14 mouse cellular contexts compared by ENCODE assay signal in the genomic region with DNA sequence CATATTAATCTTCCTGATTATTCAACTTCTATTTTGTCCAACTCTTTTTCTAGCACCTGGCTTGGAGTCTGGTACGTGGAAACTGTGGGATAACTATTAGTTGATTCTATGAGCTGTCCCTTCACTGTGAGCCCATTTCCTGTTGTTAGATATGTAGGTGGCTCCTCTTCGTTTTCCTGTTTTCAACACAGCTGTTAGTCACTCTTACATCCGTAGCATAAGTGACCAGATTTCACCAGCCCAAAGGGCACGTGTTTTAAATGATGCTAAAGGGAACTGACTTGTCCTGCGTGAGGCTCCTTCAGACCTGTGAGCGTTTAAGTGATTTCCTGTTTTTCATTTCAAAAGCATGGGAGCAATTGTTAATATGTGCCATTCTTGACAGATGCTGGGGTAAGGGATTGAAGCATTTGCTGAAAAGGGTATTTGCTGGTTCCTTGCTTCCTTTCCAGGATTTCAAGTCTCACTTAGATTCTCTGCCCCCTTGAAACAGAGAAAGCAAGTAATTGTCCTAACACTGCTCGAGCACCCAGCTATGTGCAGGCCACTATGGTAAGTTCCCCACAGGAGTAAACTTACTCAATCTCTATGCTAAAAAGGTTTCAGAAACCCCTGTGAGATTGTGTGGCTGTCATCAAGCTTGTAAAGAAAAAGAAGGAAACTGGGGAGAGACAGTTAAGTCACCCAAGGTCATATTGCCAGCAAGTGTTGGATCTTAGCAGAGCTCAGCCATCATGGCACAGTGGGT.
A peak's percentile ranks its signal among the peaks of the same experiment; 100 is the strongest.
DNase-seq lines count a peak whose midpoint lies in the region; ATAC-seq lines count a peak whose summit lies in the region.
"Had no signal": no experiment of that assay in that cellular context is flagged by ENCODE, and none has a peak within 500 bp of the region (broad histone marks: within the 10 kb centered on the region; RNA-seq: fewer than 3 reads in every experiment).

No protein-coding gene starts in this region.

- 0 out of 2 replicates have a peak, but pooled peaks have one; percentile 37 for ATAC-seq in liver, embryonic 12.5 days
- ATAC-seq in liver, embryonic 11.5 days (replicated peaks; ENCODE audit: low FRiP score): no peak
- ATAC-seq in activated CD4-positive, CD25-positive, alpha-beta regulatory T cell, adult 4 months: peak; percentile 97
- peak; percentile 63 for ATAC-seq in granulocyte monocyte progenitor cell, adult 5-6 weeks (replicated peaks; ENCODE audit: poor library complexity, severe bottlenecking)
- ATAC-seq: forebrain, embryonic 15.5 days had no signal

- H3K9ac ChIP-seq in liver, embryonic 12.5 days: no peak overlapping the region
- no peak overlapping the region for H3K9ac ChIP-seq in liver, embryonic 11.5 days (ENCODE audit: low read depth, low read length)
- H3K9ac ChIP-seq: forebrain, embryonic 15.5 days; hindbrain, embryonic 15.5 days; midbrain, embryonic 12.5 days; neural tube, embryonic 15.5 days had no signal

- 43% methylated on average over 7 of the region's 7 CpGs for WGBS in liver, embryonic 12.5 days (ENCODE audit: insufficient replicate concordance)
- WGBS in liver, embryonic 11.5 days: 66% methylated on average over 7 of the region's 7 CpGs

- intact Hi-C loops in left cerebral cortex, postnatal 25 days (cut with DNase I): no loop called here

- no peaks in the 10 kb centered on the region for H3K27me3 ChIP-seq in liver, embryonic 12.5 days (replicated peaks)
- H3K27me3 ChIP-seq in liver, embryonic 11.5 days (replicated peaks; ENCODE audit: control insufficient read depth, insufficient read depth, low read length): no peaks in the 10 kb centered on the region
- H3K27me3 ChIP-seq: forebrain, embryonic 15.5 days; hindbrain, embryonic 15.5 days; midbrain, embryonic 12.5 days; neural tube, embryonic 15.5 days had no signal

- H3K27ac ChIP-seq in liver, embryonic 12.5 days: 0 out of 2 replicates have a peak overlapping the region, but pooled peaks have one; percentile 17
- H3K27ac ChIP-seq in liver, embryonic 11.5 days (ENCODE audit: low read depth, low read length): no peak overlapping the region
- H3K27ac ChIP-seq: forebrain, embryonic 15.5 days; hindbrain, embryonic 15.5 days; midbrain, embryonic 12.5 days; neural tube, embryonic 15.5 days had no signal

- H3K4me3 ChIP-seq in liver, embryonic 12.5 days: no peak overlapping the region
- no peak overlapping the region for H3K4me3 ChIP-seq in liver, embryonic 11.5 days (ENCODE audit: low read depth, low read length)
- H3K4me3 ChIP-seq: forebrain, embryonic 15.5 days; hindbrain, embryonic 15.5 days; midbrain, embryonic 12.5 days; neural tube, embryonic 15.5 days had no signal

- no peak for DNase-seq in liver, embryonic 11.5 days (ENCODE audit: low spot score)
- DNase-seq in monocyte, adult 2 months (ENCODE audit: low read depth in 1 of 2, low spot score in 2 of 2): peak; percentile 67 to 71
- no peak for DNase-seq in frontal cortex, postnatal 10 days (ENCODE audit: low spot score in 2 of 2)
- DNase-seq in left cerebral cortex, postnatal 25 days (ENCODE audit: low spot score in 2 of 2): no peak
- no peak for DNase-seq in layer of hippocampus, postnatal 10 days (ENCODE audit: low spot score in 2 of 2)
- DNase-seq: heart, adult 11 months; right cerebral cortex, postnatal 25 days had no signal

- no peak overlapping the region for H3K4me2 ChIP-seq in liver, embryonic 12.5 days
- no peak overlapping the region for H3K4me2 ChIP-seq in liver, embryonic 11.5 days
- H3K4me2 ChIP-seq: forebrain, embryonic 15.5 days; hindbrain, embryonic 15.5 days; midbrain, embryonic 12.5 days; neural tube, embryonic 15.5 days had no signal

- H3K9me3 ChIP-seq in liver, embryonic 12.5 days (replicated peaks): no peaks in the 10 kb centered on the region
- H3K9me3 ChIP-seq in liver, embryonic 11.5 days (ENCODE audit: control insufficient read depth, low read length): no peaks in the 10 kb centered on the region
- H3K9me3 ChIP-seq: forebrain, embryonic 15.5 days; hindbrain, embryonic 15.5 days; midbrain, embryonic 12.5 days; neural tube, embryonic 15.5 days had no signal

- H3K4me1 ChIP-seq in liver, embryonic 12.5 days: no peaks in the 10 kb centered on the region
- H3K4me1 ChIP-seq in liver, embryonic 11.5 days (replicated peaks; ENCODE audit: control insufficient read depth, insufficient read depth, low read length): no peaks in the 10 kb centered on the region

- H3K36me3 ChIP-seq in liver, embryonic 12.5 days: no peaks in the 10 kb centered on the region
- H3K36me3 ChIP-seq in liver, embryonic 11.5 days (ENCODE audit: control insufficient read depth, insufficient read depth, low read length): no peaks in the 10 kb centered on the region
- H3K36me3 ChIP-seq: forebrain, embryonic 15.5 days; hindbrain, embryonic 15.5 days; midbrain, embryonic 12.5 days; neural tube, embryonic 15.5 days had no signal

Comparison
In these comparisons a context has a peak if more than half of its experiments do, and no peak if none do; other contexts are left out.
1. DNase-seq: peak in monocyte, adult 2 months (2 of 2); none in liver, embryonic 11.5 days (single experiment), frontal cortex, postnatal 10 days (0 of 2), left cerebral cortex, postnatal 25 days (0 of 2) and layer of hippocampus, postnatal 10 days (0 of 2).